Mouse (Mus musculus) gastrocnemius, adult 8-10 months (tissue): ENCODE results near the gene Dab1. TPM values are rescaled to one million over a fixed set of nuclear protein-coding genes. Genes with fewer than 3 reads are reported as not detected.

Experiments used
- DNase-seq, 2 experiments: peaks; one replicate each; pipeline ENCODE4 v3.0.0; 2022; ENCODE audit warnings: low spot score in 2 of 2
- total RNA-seq, 4 experiments: library from RNA; stranded (reverse); gene quantifications; 2 replicates each; pipeline ENCODE4 v1.2.4; 2022

The Dab1 gene
- total RNA-seq, 4 experiments from 2014 or later = not detected

GRCm38 (mm10) chr4:104246506-104246905 lies 627.3 kb downstream of the Dab1 start:
- no peak for DNase-seq

- DNase-seq = no peak
Observed at GRCm38 (mm10) chr4:104249462-104249861, 630.3 kb downstream of the Dab1 start.

DNA sequence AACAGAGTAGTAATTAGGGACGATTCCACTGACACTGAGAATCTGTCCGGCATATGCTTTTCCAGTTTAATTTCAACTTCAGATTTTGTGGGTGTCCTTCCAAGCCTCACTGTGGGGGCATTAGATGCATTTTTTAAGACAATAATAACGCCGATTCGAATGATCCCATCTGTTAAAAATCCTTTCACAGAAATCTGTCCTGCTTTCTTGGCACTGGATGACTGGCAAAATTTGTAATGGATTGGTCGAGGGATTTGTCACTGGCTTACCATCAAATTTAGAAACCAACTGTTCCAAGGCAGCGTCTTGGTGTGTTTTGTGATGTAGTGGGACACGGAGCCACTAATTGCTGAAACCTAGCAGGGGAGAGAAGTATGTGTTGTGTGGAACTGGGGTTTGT lies 638.6 kb downstream of the Dab1 start:
- DNase-seq = no peak

GRCm38 (mm10) chr4:104269422-104270172 lies 650.4 kb downstream of the Dab1 start:
- DNase-seq = no peak

GRCm38 (mm10) chr4:104270173-104270557 lies 651.0 kb downstream of the Dab1 start:
- DNase-seq = no peak

- no peak for DNase-seq
Observed at GRCm38 (mm10) chr4:104275260-104275659, 656.1 kb downstream of the Dab1 start.

DNA sequence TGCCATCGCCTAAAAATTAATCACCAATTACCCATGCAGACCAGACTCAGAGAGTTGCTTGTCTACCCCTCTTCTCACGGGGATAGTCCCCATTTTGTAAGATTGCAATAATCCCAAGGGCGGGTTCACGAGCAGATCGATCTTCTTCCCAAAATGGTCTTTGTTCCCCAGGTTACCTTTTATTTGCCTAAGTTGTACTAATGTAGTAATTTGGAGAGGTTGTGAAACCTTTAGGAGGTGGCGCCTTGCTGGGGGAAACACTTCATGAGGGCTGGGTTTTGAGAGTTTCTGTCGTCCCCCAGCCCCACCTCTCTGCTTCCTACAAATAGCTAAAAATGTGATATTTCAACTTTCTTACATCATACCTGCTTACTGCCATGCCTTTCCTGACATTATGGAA lies 657.8 kb downstream of the Dab1 start:
- no peak for DNase-seq

DNA sequence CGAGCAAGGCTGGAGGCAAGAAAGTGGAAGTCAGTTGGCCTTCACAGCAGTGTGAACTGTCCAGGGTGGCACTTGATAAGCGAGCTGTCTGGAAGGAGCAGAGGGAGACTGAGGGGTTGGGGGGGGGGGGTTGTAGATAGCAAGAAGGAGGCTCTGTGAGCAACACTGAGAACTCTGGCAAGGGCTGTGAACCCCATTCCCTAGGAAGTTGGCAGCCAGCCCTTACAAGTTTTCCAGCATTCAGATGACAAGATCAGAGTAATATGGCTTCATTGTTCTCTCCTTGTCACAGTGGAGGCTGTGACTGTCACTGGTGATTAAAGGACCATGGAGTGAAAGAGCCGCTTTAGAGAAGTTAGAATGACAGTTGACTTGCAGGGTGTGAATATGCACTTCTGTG lies 662.4 kb downstream of the Dab1 start:
- DNase-seq = no peak

DNA sequence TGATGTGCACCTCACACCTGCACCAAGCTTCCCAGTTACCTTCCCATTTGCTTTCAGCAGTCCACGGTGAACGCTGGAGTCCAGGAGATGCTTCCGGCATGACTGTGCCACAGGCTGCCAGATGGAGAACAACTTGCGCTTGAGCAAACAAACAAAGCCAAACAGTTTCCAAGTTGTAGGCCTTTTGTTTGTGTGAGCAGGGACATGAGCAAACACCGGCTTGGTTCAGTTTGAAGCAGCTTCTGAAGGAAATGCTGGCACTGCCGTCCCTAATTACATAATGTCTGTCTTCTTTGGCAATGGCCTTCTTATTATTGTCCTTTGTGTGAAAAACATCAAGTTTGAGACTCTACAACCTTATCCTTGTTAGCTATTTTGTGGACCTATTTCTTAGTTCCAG lies 664.7 kb downstream of the Dab1 start:
- no peak for DNase-seq

GRCm38 (mm10) chr4:104288401-104288800 lies 669.2 kb downstream of the Dab1 start:
- DNase-seq = no peak

DNA sequence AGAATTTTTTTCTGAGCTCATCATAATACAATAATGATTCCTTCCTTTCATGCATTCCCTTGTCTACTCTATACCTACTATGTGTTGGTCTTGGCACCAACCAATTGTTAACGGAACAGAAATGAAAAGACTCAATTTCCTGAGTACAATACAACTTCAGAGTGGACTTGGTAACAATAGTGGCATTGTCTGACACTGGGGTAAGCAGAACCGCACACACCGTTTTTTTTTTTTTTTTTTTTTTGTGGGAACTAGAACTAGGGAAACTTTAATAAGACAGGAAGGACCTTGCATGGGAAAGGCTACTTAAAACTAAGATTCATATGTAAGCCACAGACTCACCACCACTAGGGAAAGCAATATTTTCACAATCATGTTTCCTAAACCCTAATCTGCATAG lies 682.6 kb downstream of the Dab1 start:
- no peak for DNase-seq

- no peak for DNase-seq
Observed at GRCm38 (mm10) chr4:104302996-104303652, 684.0 kb downstream of the Dab1 start.

GRCm38 (mm10) chr4:104307781-104308180 lies 688.6 kb downstream of the Dab1 start:
- DNase-seq = no peak

DNA sequence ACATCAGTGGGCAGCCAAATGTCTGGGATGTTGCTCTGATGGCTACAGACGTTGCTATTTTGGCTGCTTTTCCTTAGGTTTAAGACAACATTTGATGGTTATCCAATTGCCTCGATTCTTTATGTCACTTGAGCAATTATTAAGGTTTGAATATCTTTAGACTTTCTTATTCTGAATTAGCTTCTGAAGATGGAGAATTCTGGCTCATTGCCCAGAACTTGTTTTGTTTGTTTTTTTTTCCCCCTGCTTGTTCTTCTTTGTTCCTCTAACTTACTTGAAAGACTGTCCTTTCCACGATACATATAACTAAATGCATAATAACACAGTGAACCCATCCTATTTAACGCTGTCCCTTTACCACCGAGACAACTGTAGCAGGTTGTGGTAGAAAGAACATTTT lies 707.1 kb downstream of the Dab1 start:
- DNase-seq = no peak

- DNase-seq = no peak
Observed at GRCm38 (mm10) chr4:104331896-104332295, 712.7 kb downstream of the Dab1 start.

- DNase-seq = no peak
Observed at GRCm38 (mm10) chr4:104332399-104332798, 713.2 kb downstream of the Dab1 start.

DNA sequence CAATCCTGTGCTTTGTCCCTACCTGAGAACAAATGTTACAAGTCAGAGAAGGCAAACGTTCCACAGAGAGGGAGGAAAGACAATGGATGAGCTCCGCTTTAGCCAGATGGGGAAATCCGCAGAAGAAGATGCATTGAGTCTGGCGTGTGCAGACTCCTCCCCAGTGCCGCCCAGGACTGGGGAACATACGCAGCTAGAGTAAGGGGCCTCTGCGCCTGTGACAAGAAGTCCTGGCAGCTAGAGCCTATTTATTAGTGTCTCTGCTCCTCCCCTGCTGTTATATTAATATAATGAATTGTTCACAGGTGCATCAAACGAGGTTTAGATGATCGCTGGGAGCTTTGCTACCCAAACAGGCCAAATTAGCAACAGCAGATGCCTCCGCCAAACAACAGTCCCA lies 718.1 kb downstream of the Dab1 start:
- DNase-seq = no peak

DNA sequence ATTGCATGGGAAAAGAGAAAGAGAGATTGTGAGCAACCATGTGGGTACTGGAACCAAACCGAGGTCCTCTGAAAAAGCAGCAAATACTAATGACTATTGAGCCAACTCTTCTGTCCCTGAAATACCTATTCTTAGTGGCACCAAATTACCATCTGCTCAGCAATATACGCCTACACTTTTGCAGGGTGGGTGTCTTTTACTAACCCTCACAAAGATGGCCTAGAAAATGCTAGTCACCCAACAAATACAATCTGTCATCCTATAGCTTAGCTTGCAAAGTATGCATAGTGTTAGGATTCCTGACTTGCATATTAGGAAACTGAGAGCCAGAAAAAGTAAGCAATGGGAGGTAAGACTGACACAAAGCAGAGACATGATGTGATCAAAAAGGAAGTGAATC lies 719.2 kb downstream of the Dab1 start:
- no peak for DNase-seq

- DNase-seq = no peak
Observed at GRCm38 (mm10) chr4:104361345-104361744, 742.2 kb downstream of the Dab1 start.

DNA sequence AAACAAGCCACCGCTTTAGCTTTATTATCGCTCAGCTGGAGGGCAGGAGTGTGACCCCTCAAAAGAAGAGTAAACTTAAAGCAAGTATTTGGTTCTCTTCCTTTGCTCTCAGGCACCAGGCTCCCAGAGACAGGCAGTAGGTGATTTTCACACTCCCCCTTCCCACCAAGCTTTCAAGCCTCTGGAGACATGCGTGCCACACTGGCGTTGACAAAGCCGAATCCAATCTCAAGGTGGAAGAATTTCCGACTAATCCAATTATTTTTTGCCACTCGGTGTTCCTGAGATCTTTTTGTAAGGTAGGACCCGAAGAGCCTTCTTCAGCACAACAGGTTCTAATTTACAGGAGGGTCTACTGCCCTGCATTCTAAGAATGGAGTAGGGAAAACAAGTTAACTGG lies 747.3 kb downstream of the Dab1 start:
- no peak for DNase-seq

DNA sequence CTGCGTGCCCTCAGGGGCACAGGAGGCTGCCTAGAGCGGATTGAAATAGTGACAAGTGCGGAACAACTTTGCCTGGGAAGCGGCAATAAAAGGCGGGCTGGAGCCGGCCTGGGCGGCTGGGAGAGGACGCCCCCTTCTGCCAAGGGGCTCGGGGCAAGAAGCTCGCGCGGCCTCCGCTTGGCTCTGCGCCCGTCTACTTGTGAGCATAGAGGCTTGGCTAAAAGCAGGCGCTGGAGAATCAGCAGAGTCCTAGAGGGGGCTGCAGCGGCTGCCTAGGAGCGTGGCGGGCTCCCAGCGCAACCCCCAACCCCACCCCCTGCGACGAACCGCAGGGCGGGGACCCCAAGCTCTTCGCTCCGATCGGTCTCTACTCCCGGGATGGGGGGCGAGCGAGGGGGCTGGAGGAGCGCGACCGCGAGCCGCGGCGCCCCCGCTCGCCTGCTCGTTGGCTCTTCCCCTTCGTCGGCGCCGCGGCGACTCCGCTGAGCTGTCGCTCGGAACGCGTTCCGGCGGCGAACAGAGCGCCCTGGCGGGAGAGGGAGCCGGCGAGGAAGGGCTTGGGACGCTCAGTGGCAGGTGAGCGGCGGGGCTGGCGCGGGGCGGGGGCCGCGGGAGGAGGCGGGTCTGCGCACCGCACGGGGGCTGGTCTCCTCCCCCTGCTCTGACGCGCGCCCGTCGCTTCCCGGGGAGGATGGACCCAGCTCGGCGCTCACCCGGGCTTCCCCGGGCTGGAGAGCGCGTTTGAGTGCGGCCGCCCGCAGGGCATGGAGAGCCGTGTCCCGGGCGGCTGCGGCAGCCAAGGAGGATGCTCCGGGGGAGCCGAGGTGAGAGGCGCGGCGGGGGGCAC lies 748.0 kb downstream of the Dab1 start:
- DNase-seq = no peak

- DNase-seq = no peak
Observed at GRCm38 (mm10) chr4:104367741-104368411, 748.7 kb downstream of the Dab1 start.
